Mouse (Mus musculus) hindbrain, embryonic 14.5 days (tissue): ENCODE data around the gene Plekha8. TPM values are rescaled to one million over a fixed set of nuclear protein-coding genes. Genes with fewer than 3 reads are reported as not detected.

Experiments
- ATAC-seq: fragments of 200-750 bp; cut with Nextera tagmentation; 2 replicates; pipeline ENCODE4 v1.8.0; 2017; ENCODE audit warnings: moderate number of reproducible peaks, mild to moderate bottlenecking, moderate TSS enrichment, moderate library complexity; ENCODE audit not compliant: low FRiP score
- DNase-seq: peaks from one replicate; pipeline ENCODE4 v3.0.0-alpha.2; 2015; ENCODE audit warnings: low spot score
- H3K27ac ChIP-seq: fragments of 300-500 bp; sonication (generic); 2 replicates; pipeline ENCODE4 v1.5.1; 2014; ENCODE audit warnings: mild to moderate bottlenecking, moderate library complexity
- H3K27me3 ChIP-seq: fragments of 300-500 bp; sonication (generic); 2 replicates; pipeline ENCODE4 v1.6.1; 2014; ENCODE audit warnings: mild to moderate bottlenecking, low read length, mixed read lengths; ENCODE audit not compliant: control insufficient read depth, insufficient read depth
- H3K36me3 ChIP-seq: fragments of 300-500 bp; sonication (generic); replicated peaks from 2 replicates; pipeline ENCODE4 v1.6.1; 2014; ENCODE audit not compliant: control insufficient read depth, insufficient read depth
- H3K4me1 ChIP-seq: fragments of 300-500 bp; sonication (generic); replicated peaks from 2 replicates; pipeline ENCODE4 v1.6.1; 2014; ENCODE audit warnings: antibody characterized with exemption, low read length, mixed read lengths; ENCODE audit not compliant: control insufficient read depth, insufficient read depth
- H3K4me2 ChIP-seq: fragments of 300-500 bp; sonication (generic); replicated peaks from 2 replicates; pipeline ENCODE4 v1.6.1; 2014; ENCODE audit warnings: mild to moderate bottlenecking, moderate library complexity
- H3K4me3 ChIP-seq: fragments of 300-500 bp; sonication (generic); replicated peaks from 2 replicates; pipeline ENCODE4 v1.5.1; 2014; ENCODE audit warnings: mild to moderate bottlenecking, low read length
- H3K9ac ChIP-seq: fragments of 300-500 bp; sonication (generic); 2 replicates; pipeline ENCODE4 v1.6.1; 2014
- H3K9me3 ChIP-seq: fragments of 300-500 bp; sonication (generic); 2 replicates; pipeline ENCODE4 v1.6.1; 2016; ENCODE audit warnings: low read length; ENCODE audit not compliant: control insufficient read depth
- WGBS: fragments of 180-500 bp; shearing (Covaris S2); extraction: QIAGEN DNeasy Blood & Tissue Kit; methylation state at CpG from one replicate; pipeline ENCODE4 v1.1.7; 2014; 5-methylcytosine and 5-hydroxymethylcytosine counted together
- polyA plus RNA-seq: library from polyadenylated mRNA; unstranded; fragments of >200 nt; fragmentation: Nextera tagmentation; extraction: Ambion mirVana; gene quantifications from 2 replicates; pipeline ENCODE4 v1.2.1, GENCODE M21; 2014

Gene Plekha8
- polyA plus RNA-seq, 1 experiment from 2014 or later, result 13.0 TPM

- no peak for DNase-seq
- H3K9me3 ChIP-seq, result no peaks in the 10 kb centered on the region
- H3K9ac ChIP-seq, result peak overlapping the region; percentile 91
- H3K4me1 ChIP-seq, result peaks cover 30% of the 10 kb centered on the region
- H3K36me3 ChIP-seq, result no peaks in the 10 kb centered on the region
- peak overlapping the region; percentile 81 for H3K4me2 ChIP-seq
- peak overlapping the region; percentile 93 for H3K4me3 ChIP-seq
- peak overlapping the region; percentile 78 for H3K27ac ChIP-seq
- under 1% methylated on average over 44 of the region's 48 CpGs for WGBS
- peak; percentile 18 for ATAC-seq
- H3K27me3 ChIP-seq, result no peaks in the 10 kb centered on the region
These were observed 493 bp downstream of the Plekha8 start for GRCm38 (mm10) chr6:54595330-54595878.

GRCm38 (mm10) chr6:54597208-54597607, 2.3 kb downstream of the Plekha8 start, which contains the start of gene Fkbp14:
Gene Fkbp14 (minus strand): TSS chr6:54597308.
- Histone ChIP-seq H3K27me3 (no peaks in the 10 kb centered on the region), H3K4me2 (peak within 1 kb of the TSS; percentile 81), H3K9me3 (no peaks in the 10 kb centered on the region), H3K27ac (no peak within 1 kb of the TSS), H3K4me3 (peak within 1 kb of the TSS; percentile 93), H3K9ac (peak within 1 kb of the TSS; percentile 91), H3K4me1 (peaks cover 27% of the 10 kb centered on the region), H3K36me3 (no peaks in the 10 kb centered on the region)
- 75% methylated on average over 4 of the region's 4 CpGs for WGBS
- ATAC-seq (no peak), DNase-seq (no peak)

- no peak for ATAC-seq
- 84% methylated on average over 3 of the region's 3 CpGs for WGBS
These were observed 2.8 kb downstream of the Plekha8 start for GRCm38 (mm10) chr6:54597711-54598110.

GRCm38 (mm10) chr6:54600681-54601347, 5.9 kb downstream of the Plekha8 start:
- Histone ChIP-seq H3K4me1 (peaks cover 15% of the 10 kb centered on the region), H3K9ac (no peak overlapping the region), H3K9me3 (no peaks in the 10 kb centered on the region), H3K36me3 (no peaks in the 10 kb centered on the region), H3K4me2 (no peak overlapping the region), H3K27ac (no peak overlapping the region), H3K27me3 (no peaks in the 10 kb centered on the region), H3K4me3 (no peak overlapping the region)
- no peak for ATAC-seq
- no peak for DNase-seq
- 91% methylated on average over 5 of the region's 5 CpGs for WGBS

More at GRCm38 (mm10) chr6:54597711-54598110, 2.8 kb downstream of the Plekha8 start:
- H3K4me3 ChIP-seq, result no peak overlapping the region
- H3K36me3 ChIP-seq, result no peaks in the 10 kb centered on the region
- peaks cover 24% of the 10 kb centered on the region for H3K4me1 ChIP-seq
- no peak for DNase-seq
- no peak overlapping the region for H3K4me2 ChIP-seq
- no peaks in the 10 kb centered on the region for H3K27me3 ChIP-seq
- no peak overlapping the region for H3K27ac ChIP-seq
- no peak overlapping the region for H3K9ac ChIP-seq
- H3K9me3 ChIP-seq, result no peaks in the 10 kb centered on the region

GRCm38 (mm10) chr6:54602891-54603290, 8.0 kb downstream of the Plekha8 start:
- no peak for ATAC-seq
- no peaks in the 10 kb centered on the region for H3K27me3 ChIP-seq
- H3K4me3 ChIP-seq, result no peak overlapping the region
- H3K9ac ChIP-seq, result no peak overlapping the region
- DNase-seq, result no peak
- H3K4me1 ChIP-seq, result no peaks in the 10 kb centered on the region
- WGBS, result 92% methylated on average over 2 of the region's 2 CpGs
- H3K27ac ChIP-seq, result no peak overlapping the region
- H3K4me2 ChIP-seq, result no peak overlapping the region
- H3K36me3 ChIP-seq, result 0 out of 2 replicates have a peak, but pooled peaks cover 2% of the 10 kb centered on the region
- no peaks in the 10 kb centered on the region for H3K9me3 ChIP-seq

- no peak for ATAC-seq
- WGBS, result 100% methylated on average over 1 of the region's 1 CpGs
- H3K27ac ChIP-seq, result no peak overlapping the region
- H3K4me2 ChIP-seq, result no peak overlapping the region
- no peaks in the 10 kb centered on the region for H3K4me1 ChIP-seq
- H3K9me3 ChIP-seq, result 0 out of 2 replicates have a peak, but pooled peaks cover 6% of the 10 kb centered on the region
- H3K27me3 ChIP-seq, result no peaks in the 10 kb centered on the region
- no peak overlapping the region for H3K4me3 ChIP-seq
- 0 out of 2 replicates have a peak, but pooled peaks cover 5% of the 10 kb centered on the region for H3K36me3 ChIP-seq
- no peak for DNase-seq
- H3K9ac ChIP-seq, result no peak overlapping the region
These were observed 9.2 kb downstream of the Plekha8 start for GRCm38 (mm10) chr6:54604001-54604715.

GRCm38 (mm10) chr6:54606241-54606640, 11.3 kb downstream of the Plekha8 start:
- H3K4me2 ChIP-seq, result no peak overlapping the region
- DNase-seq (no peak), ATAC-seq (no peak)
- 0 out of 2 replicates have a peak, but pooled peaks cover 5% of the 10 kb centered on the region for H3K36me3 ChIP-seq
- no peak overlapping the region for H3K4me3 ChIP-seq
- H3K27ac ChIP-seq, result no peak overlapping the region
- H3K27me3 ChIP-seq, result no peaks in the 10 kb centered on the region
- 54% methylated on average over 4 of the region's 4 CpGs for WGBS
- H3K9me3 ChIP-seq, result 0 out of 2 replicates have a peak, but pooled peaks cover 7% of the 10 kb centered on the region
- H3K4me1 ChIP-seq, result no peaks in the 10 kb centered on the region
- no peak overlapping the region for H3K9ac ChIP-seq

GRCm38 (mm10) chr6:54617363-54617762, 22.5 kb downstream of the Plekha8 start:
- Histone ChIP-seq H3K4me3 (no peak overlapping the region), H3K4me1 (no peaks in the 10 kb centered on the region), H3K36me3 (peaks cover 48% of the 10 kb centered on the region), H3K27ac (no peak overlapping the region), H3K9ac (no peak overlapping the region), H3K9me3 (no peaks in the 10 kb centered on the region), H3K4me2 (no peak overlapping the region), H3K27me3 (no peaks in the 10 kb centered on the region)
- ATAC-seq, result no peak
- no peak for DNase-seq
- 81% methylated on average over 3 of the region's 3 CpGs for WGBS

GRCm38 (mm10) chr6:54619530-54619929, 24.6 kb downstream of the Plekha8 start:
- ATAC-seq (no peak), DNase-seq (no peak)
- H3K9ac ChIP-seq, result no peak overlapping the region
- H3K4me3 ChIP-seq, result no peak overlapping the region
- no peak overlapping the region for H3K4me2 ChIP-seq
- no peaks in the 10 kb centered on the region for H3K4me1 ChIP-seq
- no peak overlapping the region for H3K27ac ChIP-seq
- H3K36me3 ChIP-seq, result peaks cover 65% of the 10 kb centered on the region
- H3K9me3 ChIP-seq, result no peaks in the 10 kb centered on the region
- no peaks in the 10 kb centered on the region for H3K27me3 ChIP-seq
- 92% methylated on average over 7 of the region's 7 CpGs for WGBS
